Mouse (Mus musculus) retina, adult 2 months (tissue): ENCODE results near the gene Ms4a4b.
"Not testable (repeated sequence)": the region's sequence is repeated elsewhere in the genome, so short reads cannot be mapped to it uniquely, and the experiment has no call there.

Source experiments
- DNase-seq: peaks from one replicate; pipeline ENCODE4 v3.0.0-alpha.2; 2012; ENCODE audit warnings: low read depth, low spot score

The Ms4a4b gene

GRCm38 (mm10) chr19:11443338-11443737 lies at the start of gene Ms4a4b:
Gene Ms4a4b, plus strand, starts transcription at chr19:11443553.
- no peak for DNase-seq

- no peak for DNase-seq
Observed at GRCm38 (mm10) chr19:11395769-11396168, 47.6 kb upstream of the Ms4a4b start.

GRCm38 (mm10) chr19:11404527-11404926 lies 38.8 kb upstream of the Ms4a4b start, which contains the start of gene Ms4a4c:
Gene Ms4a4c, plus strand, starts transcription at chr19:11404770.
- DNase-seq: no peak

GRCm38 (mm10) chr19:11407428-11407827 lies 35.9 kb upstream of the Ms4a4b start:
- no peak for DNase-seq

- DNase-seq: no peak
Observed at GRCm38 (mm10) chr19:11408591-11408990, 34.8 kb upstream of the Ms4a4b start.

- DNase-seq: no peak
Observed at GRCm38 (mm10) chr19:11411640-11412039, 31.7 kb upstream of the Ms4a4b start.

GRCm38 (mm10) chr19:11414084-11414483 lies 29.3 kb upstream of the Ms4a4b start:
- DNase-seq: no peak

GRCm38 (mm10) chr19:11415581-11415980 lies 27.8 kb upstream of the Ms4a4b start:
- no peak for DNase-seq

- DNase-seq: not testable (repeated sequence)
Observed at GRCm38 (mm10) chr19:11418865-11419264, 24.5 kb upstream of the Ms4a4b start.

GRCm38 (mm10) chr19:11431209-11431608 lies 12.1 kb upstream of the Ms4a4b start:
- DNase-seq: not testable (repeated sequence)

- DNase-seq: no peak
Observed at GRCm38 (mm10) chr19:11435058-11435834, 8.1 kb upstream of the Ms4a4b start.

GRCm38 (mm10) chr19:11443964-11444363 lies 611 bp downstream of the Ms4a4b start:
- DNase-seq: no peak

GRCm38 (mm10) chr19:11447238-11447637 lies 3.9 kb downstream of the Ms4a4b start:
- no peak for DNase-seq

- not testable (repeated sequence) for DNase-seq
Observed at GRCm38 (mm10) chr19:11459041-11459440, 15.7 kb downstream of the Ms4a4b start.

- not testable (repeated sequence) for DNase-seq
Observed at GRCm38 (mm10) chr19:11464795-11465194, 21.4 kb downstream of the Ms4a4b start.

GRCm38 (mm10) chr19:11466471-11466870 lies 23.1 kb downstream of the Ms4a4b start:
- no peak for DNase-seq

- not testable (repeated sequence) for DNase-seq
Observed at GRCm38 (mm10) chr19:11468361-11468760, 25.0 kb downstream of the Ms4a4b start.

- not testable (repeated sequence) for DNase-seq
Observed at GRCm38 (mm10) chr19:11469215-11469614, 25.9 kb downstream of the Ms4a4b start, which contains the start of gene Ms4a6c. Gene Ms4a6c, plus strand, starts transcription at chr19:11469366.

- DNase-seq: no peak
Observed at GRCm38 (mm10) chr19:11479714-11480113, 36.4 kb downstream of the Ms4a4b start.

GRCm38 (mm10) chr19:11482684-11483083 lies 39.3 kb downstream of the Ms4a4b start:
- no peak for DNase-seq

- no peak for DNase-seq
Observed at GRCm38 (mm10) chr19:11483941-11484340, 40.6 kb downstream of the Ms4a4b start.

GRCm38 (mm10) chr19:11484388-11484787 lies 41.0 kb downstream of the Ms4a4b start:
- DNase-seq: no peak

- DNase-seq: no peak
Observed at GRCm38 (mm10) chr19:11485266-11485665, 41.9 kb downstream of the Ms4a4b start.
